Mouse (Mus musculus): ENCODE results near the gene Pwwp2b. TPM values are rescaled to one million over a fixed set of nuclear protein-coding genes. Genes with fewer than 3 reads are reported as not detected.

Pwwp2b gene
- polyA plus RNA-seq, 1 experiment from 2014 or later, result 12.9 TPM

GRCm38 (mm10) chr7:139252566-139252965 is 4.3 kb downstream of the Pwwp2b start:
- ATAC-seq, result no peak
- H3K27ac ChIP-seq (ENCODE audit: low read depth, low read length), result peak overlapping the region; percentile 88; the same call in 1 of the 2 replicates
- no peak overlapping the region for H3K9ac ChIP-seq (ENCODE audit: low read depth, low read length)
- 52% methylated on average over 7 of the region's 7 CpGs for whole genome bisulfite sequencing
- no peak for TF ChIP-seq CTCF (IDR thresholded peaks at IDR 0.05; ENCODE audit: low read depth)
- H3K9me3 ChIP-seq (ENCODE audit: control insufficient read depth), result no peaks in the 10 kb centered on the region
- H3K4me3 ChIP-seq (ENCODE audit: low read depth, low read length), result no peak overlapping the region
- H3K4me2 ChIP-seq (replicated peaks; ENCODE audit: low read depth), result peak overlapping the region; percentile 39
- peaks cover 28% of the 10 kb centered on the region for H3K36me3 ChIP-seq (ENCODE audit: control insufficient read depth, insufficient read depth)
- H3K27me3 ChIP-seq (replicated peaks; ENCODE audit: control insufficient read depth, insufficient read depth, low read length), result no peaks in the 10 kb centered on the region
- peaks cover 41% of the 10 kb centered on the region for H3K4me1 ChIP-seq (replicated peaks; ENCODE audit: control insufficient read depth, insufficient read depth, low read length)

- Histone ChIP-seq H3K4me3 (ENCODE audit: low read depth, low read length) (no peak overlapping the region), H3K27ac (ENCODE audit: low read depth, low read length) (peak overlapping the region; percentile 8; the same call in 1 of the 2 replicates), H3K9me3 (ENCODE audit: control insufficient read depth) (no peaks in the 10 kb centered on the region), H3K9ac (ENCODE audit: low read depth, low read length) (no peak overlapping the region), H3K27me3 (replicated peaks; ENCODE audit: control insufficient read depth, insufficient read depth, low read length) (no peaks in the 10 kb centered on the region), H3K4me1 (replicated peaks; ENCODE audit: control insufficient read depth, insufficient read depth, low read length) (peaks cover 42% of the 10 kb centered on the region), H3K36me3 (ENCODE audit: control insufficient read depth, insufficient read depth) (peaks cover 28% of the 10 kb centered on the region), H3K4me2 (replicated peaks; ENCODE audit: low read depth) (peak overlapping the region; percentile 31)
- no peak for ATAC-seq
- 32% methylated on average over 9 of the region's 9 CpGs for WGBS
- no peak for TF ChIP-seq CTCF (IDR thresholded peaks at IDR 0.05; ENCODE audit: low read depth)
Measured at GRCm38 (mm10) chr7:139252986-139253385, 4.7 kb downstream of the Pwwp2b start.

GRCm38 (mm10) chr7:139253462-139253861 is 5.2 kb downstream of the Pwwp2b start:
- TF ChIP-seq CTCF (IDR thresholded peaks at IDR 0.05; ENCODE audit: low read depth), result no peak
- Histone ChIP-seq H3K27me3 (replicated peaks; ENCODE audit: control insufficient read depth, insufficient read depth, low read length) (no peaks in the 10 kb centered on the region), H3K9me3 (ENCODE audit: control insufficient read depth) (no peaks in the 10 kb centered on the region), H3K4me2 (replicated peaks; ENCODE audit: low read depth) (peak overlapping the region; percentile 31), H3K36me3 (ENCODE audit: control insufficient read depth, insufficient read depth) (peaks cover 30% of the 10 kb centered on the region), H3K4me3 (ENCODE audit: low read depth, low read length) (no peak overlapping the region), H3K9ac (ENCODE audit: low read depth, low read length) (no peak overlapping the region), H3K27ac (ENCODE audit: low read depth, low read length) (no peak overlapping the region), H3K4me1 (replicated peaks; ENCODE audit: control insufficient read depth, insufficient read depth, low read length) (peaks cover 42% of the 10 kb centered on the region)
- ATAC-seq, result no peak
- WGBS, result 45% methylated on average over 3 of the region's 3 CpGs

- no peak for TF ChIP-seq CTCF (IDR thresholded peaks at IDR 0.05; ENCODE audit: low read depth)
- Histone ChIP-seq H3K4me2 (replicated peaks; ENCODE audit: low read depth) (no peak overlapping the region), H3K9ac (ENCODE audit: low read depth, low read length) (no peak overlapping the region), H3K4me3 (ENCODE audit: low read depth, low read length) (no peak overlapping the region), H3K36me3 (ENCODE audit: control insufficient read depth, insufficient read depth) (peaks cover 41% of the 10 kb centered on the region), H3K27me3 (replicated peaks; ENCODE audit: control insufficient read depth, insufficient read depth, low read length) (no peaks in the 10 kb centered on the region), H3K9me3 (ENCODE audit: control insufficient read depth) (no peaks in the 10 kb centered on the region), H3K27ac (ENCODE audit: low read depth, low read length) (no peak overlapping the region), H3K4me1 (replicated peaks; ENCODE audit: control insufficient read depth, insufficient read depth, low read length) (peaks cover 45% of the 10 kb centered on the region)
- WGBS, result 84% methylated on average over 5 of the region's 5 CpGs
- ATAC-seq, result no peak
Measured at GRCm38 (mm10) chr7:139254626-139255025, 6.3 kb downstream of the Pwwp2b start.

- H3K4me3 ChIP-seq (ENCODE audit: low read depth, low read length), result no peak overlapping the region
- H3K9ac ChIP-seq (ENCODE audit: low read depth, low read length), result no peak overlapping the region
- H3K9me3 ChIP-seq (ENCODE audit: control insufficient read depth), result no peaks in the 10 kb centered on the region
- no peaks in the 10 kb centered on the region for H3K27me3 ChIP-seq (replicated peaks; ENCODE audit: control insufficient read depth, insufficient read depth, low read length)
- peak; percentile 97 for ATAC-seq
- H3K27ac ChIP-seq (ENCODE audit: low read depth, low read length), result peak overlapping the region; percentile 74
- H3K36me3 ChIP-seq (ENCODE audit: control insufficient read depth, insufficient read depth), result peaks cover 50% of the 10 kb centered on the region
- no peak for TF ChIP-seq CTCF (IDR thresholded peaks at IDR 0.05; ENCODE audit: low read depth)
- H3K4me2 ChIP-seq (replicated peaks; ENCODE audit: low read depth), result peak overlapping the region; percentile 28
- peaks cover 17% of the 10 kb centered on the region for H3K4me1 ChIP-seq (replicated peaks; ENCODE audit: control insufficient read depth, insufficient read depth, low read length)
- WGBS, result 31% methylated on average over 10 of the region's 10 CpGs
Measured at GRCm38 (mm10) chr7:139257752-139258542, 9.7 kb downstream of the Pwwp2b start.

- H3K9ac ChIP-seq (ENCODE audit: low read depth, low read length), result no peak overlapping the region
- H3K4me2 ChIP-seq (replicated peaks; ENCODE audit: low read depth), result no peak overlapping the region
- no peak overlapping the region for H3K4me3 ChIP-seq (ENCODE audit: low read depth, low read length)
- H3K36me3 ChIP-seq (ENCODE audit: control insufficient read depth, insufficient read depth), result peaks cover 41% of the 10 kb centered on the region; the same call in 1 of the 2 replicates
- no peak for ATAC-seq
- H3K27me3 ChIP-seq (replicated peaks; ENCODE audit: control insufficient read depth, insufficient read depth, low read length), result no peaks in the 10 kb centered on the region
- WGBS, result 57% methylated on average over 4 of the region's 4 CpGs
- H3K4me1 ChIP-seq (replicated peaks; ENCODE audit: control insufficient read depth, insufficient read depth, low read length), result peaks cover 2% of the 10 kb centered on the region
- TF ChIP-seq CTCF (IDR thresholded peaks at IDR 0.05; ENCODE audit: low read depth), result no peak
- H3K27ac ChIP-seq (ENCODE audit: low read depth, low read length), result no peak overlapping the region
- no peaks in the 10 kb centered on the region for H3K9me3 ChIP-seq (ENCODE audit: control insufficient read depth)
Measured at GRCm38 (mm10) chr7:139264337-139264736, 16.1 kb downstream of the Pwwp2b start.
